In the genomic region with DNA sequence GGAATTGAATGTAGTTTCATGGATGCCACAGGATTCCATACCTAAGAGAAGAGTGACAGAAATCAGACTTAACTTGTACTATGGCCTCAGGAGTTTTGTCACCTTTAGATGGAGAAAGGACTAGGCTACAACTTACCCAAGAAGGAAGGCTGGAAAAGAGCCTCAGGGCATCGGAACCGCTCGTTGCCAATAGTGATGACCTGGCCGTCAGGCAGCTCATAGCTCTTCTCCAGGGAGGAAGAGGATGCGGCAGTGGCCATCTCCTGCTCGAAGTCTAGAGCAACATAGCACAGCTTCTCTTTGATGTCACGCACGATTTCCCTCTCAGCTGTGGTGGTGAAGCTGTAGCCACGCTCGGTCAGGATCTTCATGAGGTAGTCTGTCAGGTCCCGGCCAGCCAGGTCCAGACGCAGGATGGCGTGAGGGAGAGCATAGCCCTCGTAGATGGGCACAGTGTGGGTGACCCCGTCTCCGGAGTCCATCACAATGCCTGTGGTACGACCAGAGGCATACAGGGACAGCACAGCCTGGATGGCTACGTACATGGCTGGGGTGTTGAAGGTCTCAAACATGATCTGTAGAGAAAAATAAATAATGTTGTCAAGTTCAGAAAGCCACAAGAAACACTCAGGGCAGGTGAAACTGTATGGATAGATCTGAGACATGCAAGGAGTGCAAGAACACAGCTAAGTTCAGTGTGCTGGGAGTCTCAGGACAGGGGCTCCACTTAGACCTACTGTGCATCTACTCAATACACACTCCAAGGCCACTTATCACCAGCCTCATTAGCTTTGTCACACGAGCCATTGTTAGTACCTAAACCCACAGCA, we compare ENCODE assay signal across 7 mouse cellular contexts. TPM values are rescaled to one million over a fixed set of nuclear protein-coding genes. Genes with fewer than 3 reads are reported as not detected.
DNase-seq lines count a peak whose midpoint lies in the region; ATAC-seq and TF ChIP-seq lines count a peak whose summit lies in the region.

No protein-coding gene starts in this region.

- DNase-seq in testis, postnatal 10 days (ENCODE audit: low spot score), result no peak
- no peak for DNase-seq in hindbrain, postnatal 0 days (ENCODE audit: low spot score)
- no peak for DNase-seq in MN1 (ENCODE audit: low spot score)
- DNase-seq in right cerebral cortex, postnatal 14 days, result no peak

- no peaks in the 10 kb centered on the region; the same call in 1 of the 2 replicates for H3K27me3 ChIP-seq in testis, adult 2 months (ENCODE audit: control insufficient read depth, insufficient read depth, low read length)
- no peaks in the 10 kb centered on the region for H3K27me3 ChIP-seq in embryonic facial prominence, embryonic 15.5 days
- no peaks in the 10 kb centered on the region for H3K27me3 ChIP-seq in hindbrain, postnatal 0 days (ENCODE audit: insufficient read depth, low read length)
- H3K27me3 ChIP-seq in neural tube, embryonic 12.5 days (replicated peaks), result no peaks in the 10 kb centered on the region

- peak; percentile 37; the same call in 1 of the 2 replicates for TF ChIP-seq POLR2A in testis, adult 2 months (IDR thresholded peaks at IDR 0.05; ENCODE audit: control insufficient read depth, low read depth, low read length)

- H3K27ac ChIP-seq in testis, adult 2 months (ENCODE audit: control insufficient read depth, insufficient read depth, low read depth, low read length), result peak overlapping the region; percentile 91
- H3K27ac ChIP-seq in embryonic facial prominence, embryonic 15.5 days (replicated peaks), result peak overlapping the region; percentile 100
- H3K27ac ChIP-seq in hindbrain, postnatal 0 days, result peak overlapping the region; percentile 100; the same call in 1 of the 2 replicates
- peak overlapping the region; percentile 100 for H3K27ac ChIP-seq in neural tube, embryonic 12.5 days

- peak overlapping the region; percentile 100 for H3K4me3 ChIP-seq in testis, adult 2 months (ENCODE audit: control insufficient read depth, low read depth, low read length)
- H3K4me3 ChIP-seq in embryonic facial prominence, embryonic 15.5 days (replicated peaks), result peak overlapping the region; percentile 94
- H3K4me3 ChIP-seq in hindbrain, postnatal 0 days (ENCODE audit: low read length), result peak overlapping the region; percentile 100
- H3K4me3 ChIP-seq in neural tube, embryonic 12.5 days, result peak overlapping the region; percentile 99

- TF ChIP-seq CTCF in testis, adult 2 months (IDR thresholded peaks at IDR 0.05; ENCODE audit: control insufficient read depth, insufficient read depth, insufficient replicate concordance, low read depth, low read length), result no peak
- no peak for TF ChIP-seq CTCF in hindbrain, postnatal 0 days (IDR thresholded peaks at IDR 0.05; ENCODE audit: low read depth)

- H3K9ac ChIP-seq in embryonic facial prominence, embryonic 15.5 days, result peak overlapping the region; percentile 49
- peak overlapping the region; percentile 100; the same call in 1 of the 2 replicates for H3K9ac ChIP-seq in hindbrain, postnatal 0 days (replicated peaks; ENCODE audit: low read length)
- H3K9ac ChIP-seq in neural tube, embryonic 12.5 days, result peak overlapping the region; percentile 100

- peak overlapping the region; percentile 67 for H3K4me2 ChIP-seq in embryonic facial prominence, embryonic 15.5 days (replicated peaks)
- peak overlapping the region; percentile 84 for H3K4me2 ChIP-seq in hindbrain, postnatal 0 days (ENCODE audit: low read depth, low read length)
- H3K4me2 ChIP-seq in neural tube, embryonic 12.5 days (replicated peaks), result peak overlapping the region; percentile 89

- H3K4me1 ChIP-seq in testis, adult 2 months (ENCODE audit: control insufficient read depth, insufficient read depth, low read length), result peaks cover 13% of the 10 kb centered on the region
- peaks cover 50% of the 10 kb centered on the region for H3K4me1 ChIP-seq in embryonic facial prominence, embryonic 15.5 days
- peaks cover 21% of the 10 kb centered on the region for H3K4me1 ChIP-seq in hindbrain, postnatal 0 days (ENCODE audit: insufficient read depth, low read length)
- H3K4me1 ChIP-seq in neural tube, embryonic 12.5 days, result peaks cover 47% of the 10 kb centered on the region

- H3K36me3 ChIP-seq in testis, adult 2 months (ENCODE audit: control insufficient read depth, insufficient read depth, low read length), result no peaks in the 10 kb centered on the region; the same call in 1 of the 2 replicates
- H3K36me3 ChIP-seq in embryonic facial prominence, embryonic 15.5 days, result peaks cover 56% of the 10 kb centered on the region
- peaks cover 48% of the 10 kb centered on the region for H3K36me3 ChIP-seq in hindbrain, postnatal 0 days (ENCODE audit: insufficient read depth, low read length)
- H3K36me3 ChIP-seq in neural tube, embryonic 12.5 days, result peaks cover 55% of the 10 kb centered on the region

- 57% methylated on average over 19 of the region's 19 CpGs for WGBS in embryonic facial prominence, embryonic 15.5 days
- 53% methylated on average over 19 of the region's 19 CpGs for WGBS in hindbrain, postnatal 0 days
- WGBS in neural tube, embryonic 12.5 days, result 81% methylated on average over 19 of the region's 19 CpGs

- ATAC-seq in embryonic facial prominence, embryonic 15.5 days (ENCODE audit: insufficient number of reproducible peaks, low FRiP score, low TSS enrichment, low read depth), result no peak
- no peak for ATAC-seq in hindbrain, postnatal 0 days
- ATAC-seq in neural tube, embryonic 12.5 days (ENCODE audit: low FRiP score, low read depth), result no peak

- no peaks in the 10 kb centered on the region for H3K9me3 ChIP-seq in embryonic facial prominence, embryonic 15.5 days (replicated peaks)
- H3K9me3 ChIP-seq in hindbrain, postnatal 0 days (ENCODE audit: low read length), result no peaks in the 10 kb centered on the region
- H3K9me3 ChIP-seq in neural tube, embryonic 12.5 days, result no peaks in the 10 kb centered on the region

RNA-seq across cellular contexts. Expression of a gene that starts 2.1 kb away (rescaled TPM):
- 1,383 and 1,491 TPM in 2 replicates for polyA plus RNA-seq in testis, adult 2 months (2012; rRNA removed)
- 12,790 and 13,060 TPM in 2 replicates for polyA plus RNA-seq in embryonic facial prominence, embryonic 15.5 days (2015; fragmentation: Nextera tagmentation; extraction: Ambion mirVana)
- 5,437 and 5,693 TPM in 2 replicates for total RNA-seq in hindbrain, postnatal 0 days (2014; rRNA removed)
- 15,098 and 15,291 TPM in 2 replicates for polyA plus RNA-seq in hindbrain, postnatal 0 days (2015; fragmentation: Nextera tagmentation; extraction: Ambion mirVana)
- polyA plus RNA-seq in neural tube, embryonic 12.5 days (2016; fragmentation: Nextera tagmentation; extraction: Ambion mirVana), result 13,231 and 15,185 TPM in 2 replicates

RNA-seq across cellular contexts. Expression of a gene that starts 9.2 kb away (rescaled TPM):
- polyA plus RNA-seq in testis, adult 2 months (2012; rRNA removed), result 8.5 and 8.9 TPM in 2 replicates
- polyA plus RNA-seq in embryonic facial prominence, embryonic 15.5 days (2015; fragmentation: Nextera tagmentation; extraction: Ambion mirVana), result 11.7 and 14.7 TPM in 2 replicates
- 68.6 and 73.8 TPM in 2 replicates for total RNA-seq in hindbrain, postnatal 0 days (2014; rRNA removed)
- polyA plus RNA-seq in hindbrain, postnatal 0 days (2015; fragmentation: Nextera tagmentation; extraction: Ambion mirVana), result 28.0 and 31.4 TPM in 2 replicates
- polyA plus RNA-seq in neural tube, embryonic 12.5 days (2016; fragmentation: Nextera tagmentation; extraction: Ambion mirVana), result 20.7 and 27.6 TPM in 2 replicates

RNA-seq across cellular contexts. Expression of a gene that starts 55.7 kb away (rescaled TPM):
- 27.1 and 27.3 TPM in 2 replicates for polyA plus RNA-seq in testis, adult 2 months (2012; rRNA removed)
- polyA plus RNA-seq in embryonic facial prominence, embryonic 15.5 days (2015; fragmentation: Nextera tagmentation; extraction: Ambion mirVana), result 328 TPM in 2 replicates
- total RNA-seq in hindbrain, postnatal 0 days (2014; rRNA removed), result 613 and 715 TPM in 2 replicates
- polyA plus RNA-seq in hindbrain, postnatal 0 days (2015; fragmentation: Nextera tagmentation; extraction: Ambion mirVana), result 412 and 457 TPM in 2 replicates
- 733 and 746 TPM in 2 replicates for polyA plus RNA-seq in neural tube, embryonic 12.5 days (2016; fragmentation: Nextera tagmentation; extraction: Ambion mirVana)

Comparison
In these comparisons a context has a peak if more than half of its experiments do, and no peak if none do; other contexts are left out.
1. H3K9ac ChIP-seq: peak in every context shown above with its lines; median percentile 100 in hindbrain, postnatal 0 days; 100 in neural tube, embryonic 12.5 days; 49 in embryonic facial prominence, embryonic 15.5 days.
2. RNA of a gene that starts 55.7 kb away (polyA plus RNA-seq): 733 to 746 TPM in neural tube, embryonic 12.5 days, 412 to 457 TPM in hindbrain, postnatal 0 days and 328 TPM in embryonic facial prominence, embryonic 15.5 days; 27.1 to 27.3 TPM in testis, adult 2 months; every median in the first group is over 10 times any median in the second.
3. Peak in every context shown above with its lines, with median percentiles within 50 percentile points of each other: H3K27ac ChIP-seq, H3K4me3 ChIP-seq and H3K4me2 ChIP-seq.